Mouse (Mus musculus): ENCODE data around the gene 7530416G11Rik. TPM values are rescaled to one million over a fixed set of nuclear protein-coding genes. Genes with fewer than 3 reads are reported as not detected.

Gene 7530416G11Rik
- polyA plus RNA-seq, 1 experiment from 2014 or later: not detected

DNA sequence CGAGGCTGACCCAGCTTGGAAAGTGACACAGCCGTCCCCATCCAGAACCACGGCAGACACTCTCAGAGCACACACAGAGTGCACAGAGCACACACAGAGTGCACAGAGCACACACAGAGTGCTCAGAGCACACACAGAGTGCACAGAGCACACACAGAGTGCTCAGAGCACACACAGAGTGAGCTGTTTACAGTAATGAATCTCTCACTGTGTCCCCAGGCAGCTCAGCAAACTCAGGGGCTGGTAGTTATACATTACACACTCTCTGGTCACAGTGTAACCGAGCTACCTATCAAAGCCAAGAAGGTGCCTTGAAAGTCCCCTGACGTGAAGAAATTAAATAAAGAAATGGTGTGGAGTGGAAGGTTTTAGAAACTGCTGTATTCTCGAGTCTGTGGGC lies 33.6 kb downstream of the 7530416G11Rik start:
- no peak for ATAC-seq
- 62% methylated on average over 6 of the region's 6 CpGs for WGBS
- H3K36me3 ChIP-seq (ENCODE audit: control insufficient read depth, insufficient read depth): peaks cover 11% of the 10 kb centered on the region
- no peaks in the 10 kb centered on the region for H3K4me1 ChIP-seq (replicated peaks; ENCODE audit: control insufficient read depth, insufficient read depth, low read length)
- H3K9me3 ChIP-seq (ENCODE audit: control insufficient read depth): no peaks in the 10 kb centered on the region
- no peak overlapping the region for H3K4me3 ChIP-seq (ENCODE audit: low read depth, low read length)
- no peaks in the 10 kb centered on the region for H3K27me3 ChIP-seq (replicated peaks; ENCODE audit: control insufficient read depth, insufficient read depth, low read length)
- no peak for TF ChIP-seq CTCF (IDR thresholded peaks at IDR 0.05; ENCODE audit: low read depth)
- no peak overlapping the region for H3K27ac ChIP-seq (ENCODE audit: low read depth, low read length)
- H3K9ac ChIP-seq (ENCODE audit: low read depth, low read length): no peak overlapping the region
- H3K4me2 ChIP-seq (replicated peaks; ENCODE audit: low read depth): no peak overlapping the region

DNA sequence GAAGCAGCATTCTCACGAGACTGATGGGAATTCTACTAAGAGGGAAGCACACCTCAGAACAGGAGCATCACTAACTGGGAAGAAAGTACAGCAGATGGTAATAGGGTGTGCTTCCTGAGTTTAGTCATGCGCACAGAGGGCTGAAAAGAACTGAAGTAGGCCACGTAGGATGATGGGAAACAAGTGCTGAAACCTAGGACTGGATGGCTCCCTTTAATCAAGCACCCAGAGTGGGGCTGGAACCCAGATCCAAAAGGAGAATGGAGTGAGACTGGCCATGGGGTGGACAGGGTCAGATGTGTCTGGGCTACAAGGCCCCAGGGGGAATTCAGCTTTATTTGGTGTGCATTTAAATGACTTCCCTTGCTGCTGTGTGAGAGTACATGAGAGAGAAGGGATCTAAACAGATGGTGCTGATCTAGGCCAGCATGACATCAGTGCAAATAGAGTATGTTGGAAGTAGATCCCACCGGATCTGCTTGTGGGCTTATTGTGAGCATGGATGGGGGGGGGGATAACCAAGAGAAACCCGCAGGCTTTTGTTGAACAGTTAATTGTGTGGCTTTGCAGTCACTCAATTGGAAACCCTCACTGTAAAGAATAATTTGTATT lies 36.5 kb downstream of the 7530416G11Rik start:
- TF ChIP-seq CTCF (IDR thresholded peaks at IDR 0.05; ENCODE audit: low read depth): no peak
- H3K9ac ChIP-seq (ENCODE audit: low read depth, low read length): no peak overlapping the region
- 92% methylated on average over 5 of the region's 5 CpGs for WGBS
- H3K27ac ChIP-seq (ENCODE audit: low read depth, low read length): no peak overlapping the region
- H3K4me1 ChIP-seq (replicated peaks; ENCODE audit: control insufficient read depth, insufficient read depth, low read length): no peaks in the 10 kb centered on the region
- no peak overlapping the region for H3K4me3 ChIP-seq (ENCODE audit: low read depth, low read length)
- no peak overlapping the region for H3K4me2 ChIP-seq (replicated peaks; ENCODE audit: low read depth)
- no peak for ATAC-seq
- H3K36me3 ChIP-seq (ENCODE audit: control insufficient read depth, insufficient read depth): peaks cover 26% of the 10 kb centered on the region
- no peaks in the 10 kb centered on the region for H3K9me3 ChIP-seq (ENCODE audit: control insufficient read depth)
- H3K27me3 ChIP-seq (replicated peaks; ENCODE audit: control insufficient read depth, insufficient read depth, low read length): no peaks in the 10 kb centered on the region

- no peak for TF ChIP-seq CTCF (IDR thresholded peaks at IDR 0.05; ENCODE audit: low read depth)
- Histone ChIP-seq H3K27ac (ENCODE audit: low read depth, low read length) (no peak overlapping the region), H3K4me2 (replicated peaks; ENCODE audit: low read depth) (no peak overlapping the region), H3K36me3 (ENCODE audit: control insufficient read depth, insufficient read depth) (peaks cover 31% of the 10 kb centered on the region), H3K27me3 (replicated peaks; ENCODE audit: control insufficient read depth, insufficient read depth, low read length) (no peaks in the 10 kb centered on the region), H3K4me1 (replicated peaks; ENCODE audit: control insufficient read depth, insufficient read depth, low read length) (no peaks in the 10 kb centered on the region), H3K4me3 (ENCODE audit: low read depth, low read length) (no peak overlapping the region), H3K9me3 (ENCODE audit: control insufficient read depth) (no peaks in the 10 kb centered on the region), H3K9ac (ENCODE audit: low read depth, low read length) (no peak overlapping the region)
- WGBS: 60% methylated on average over 10 of the region's 10 CpGs
- no peak for ATAC-seq
These were observed 38.0 kb downstream of the 7530416G11Rik start for GRCm38 (mm10) chr15:85464823-85465565.

DNA sequence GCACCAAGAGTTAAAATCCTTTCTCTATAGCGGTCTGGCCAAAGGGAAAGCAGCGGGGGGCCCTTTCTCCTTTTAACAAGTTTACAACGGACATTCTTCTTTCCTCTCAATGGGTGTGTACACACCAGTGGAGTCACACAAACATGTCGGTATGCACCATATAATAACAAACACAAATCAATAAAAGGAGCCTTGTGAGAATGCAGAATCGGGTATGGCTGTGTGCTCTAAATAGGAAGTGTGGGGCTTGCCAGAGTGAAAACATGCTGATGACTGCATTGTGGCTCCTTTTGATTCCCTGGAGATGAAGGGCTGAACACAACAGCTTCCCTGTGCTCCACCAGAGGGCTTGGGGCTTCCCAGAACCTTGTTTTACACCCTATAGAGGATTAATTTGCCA lies 38.8 kb downstream of the 7530416G11Rik start:
- Histone ChIP-seq H3K27me3 (replicated peaks; ENCODE audit: control insufficient read depth, insufficient read depth, low read length) (no peaks in the 10 kb centered on the region), H3K36me3 (ENCODE audit: control insufficient read depth, insufficient read depth) (peaks cover 36% of the 10 kb centered on the region), H3K4me2 (replicated peaks; ENCODE audit: low read depth) (no peak overlapping the region), H3K4me3 (ENCODE audit: low read depth, low read length) (no peak overlapping the region), H3K4me1 (replicated peaks; ENCODE audit: control insufficient read depth, insufficient read depth, low read length) (no peaks in the 10 kb centered on the region), H3K9ac (ENCODE audit: low read depth, low read length) (no peak overlapping the region), H3K27ac (ENCODE audit: low read depth, low read length) (no peak overlapping the region), H3K9me3 (ENCODE audit: control insufficient read depth) (no peaks in the 10 kb centered on the region)
- 43% methylated on average over 5 of the region's 5 CpGs for WGBS
- no peak for TF ChIP-seq CTCF (IDR thresholded peaks at IDR 0.05; ENCODE audit: low read depth)
- no peak for ATAC-seq

DNA sequence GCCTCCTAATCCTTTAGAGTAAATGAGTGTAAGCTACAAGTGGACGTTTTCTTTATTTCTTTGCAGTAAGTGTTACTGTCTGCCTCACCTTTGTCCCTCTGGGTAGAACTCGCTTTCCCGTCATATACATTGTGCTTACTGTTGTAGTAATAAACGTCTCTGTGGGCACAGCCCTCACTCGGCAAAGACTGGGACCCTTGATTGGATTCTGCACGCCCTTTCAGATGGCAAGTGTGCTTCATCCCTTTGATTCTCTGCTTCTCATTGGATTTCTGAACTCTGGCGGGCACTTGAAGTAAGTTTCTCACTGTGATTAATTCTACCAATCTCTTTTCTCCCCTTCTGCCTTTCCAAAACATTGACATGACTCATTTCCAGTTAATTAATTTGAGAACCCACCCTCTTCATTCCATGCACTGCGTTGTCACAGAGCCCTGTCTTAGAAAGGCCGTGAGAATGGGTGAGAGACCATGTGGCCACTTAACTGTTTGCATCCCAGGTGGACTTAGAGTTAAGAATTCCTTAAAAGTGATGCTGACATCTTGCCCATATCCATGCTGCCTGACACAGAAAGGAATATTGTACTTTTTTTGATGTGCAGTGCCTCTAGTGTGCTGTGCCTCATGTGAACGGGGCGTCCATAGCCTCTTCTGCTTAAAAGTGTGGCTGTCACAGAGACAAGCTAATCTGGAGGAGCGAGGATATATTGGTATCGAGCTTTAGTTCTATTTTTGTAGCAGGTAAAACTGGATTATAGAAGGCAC lies 39.8 kb downstream of the 7530416G11Rik start:
- Histone ChIP-seq H3K36me3 (ENCODE audit: control insufficient read depth, insufficient read depth) (peaks cover 38% of the 10 kb centered on the region), H3K4me1 (replicated peaks; ENCODE audit: control insufficient read depth, insufficient read depth, low read length) (no peaks in the 10 kb centered on the region), H3K4me2 (replicated peaks; ENCODE audit: low read depth) (no peak overlapping the region), H3K27me3 (replicated peaks; ENCODE audit: control insufficient read depth, insufficient read depth, low read length) (no peaks in the 10 kb centered on the region), H3K9ac (ENCODE audit: low read depth, low read length) (no peak overlapping the region), H3K9me3 (ENCODE audit: control insufficient read depth) (no peaks in the 10 kb centered on the region), H3K27ac (ENCODE audit: low read depth, low read length) (no peak overlapping the region), H3K4me3 (ENCODE audit: low read depth, low read length) (no peak overlapping the region)
- ATAC-seq: no peak
- WGBS: 83% methylated on average over 13 of the region's 13 CpGs
- no peak for TF ChIP-seq CTCF (IDR thresholded peaks at IDR 0.05; ENCODE audit: low read depth)

- ATAC-seq: no peak
- H3K27ac ChIP-seq (ENCODE audit: low read depth, low read length): no peak overlapping the region
- H3K4me2 ChIP-seq (replicated peaks; ENCODE audit: low read depth): no peak overlapping the region
- H3K4me3 ChIP-seq (ENCODE audit: low read depth, low read length): no peak overlapping the region
- WGBS: 91% methylated on average over 4 of the region's 4 CpGs
- H3K9me3 ChIP-seq (ENCODE audit: control insufficient read depth): no peaks in the 10 kb centered on the region
- no peaks in the 10 kb centered on the region for H3K4me1 ChIP-seq (replicated peaks; ENCODE audit: control insufficient read depth, insufficient read depth, low read length)
- H3K9ac ChIP-seq (ENCODE audit: low read depth, low read length): no peak overlapping the region
- peaks cover 38% of the 10 kb centered on the region for H3K36me3 ChIP-seq (ENCODE audit: control insufficient read depth, insufficient read depth)
- TF ChIP-seq CTCF (IDR thresholded peaks at IDR 0.05; ENCODE audit: low read depth): no peak
- no peaks in the 10 kb centered on the region for H3K27me3 ChIP-seq (replicated peaks; ENCODE audit: control insufficient read depth, insufficient read depth, low read length)
These were observed 40.9 kb downstream of the 7530416G11Rik start for GRCm38 (mm10) chr15:85462138-85462537.

Measured in intestine, postnatal 0 days (tissue).